Mouse (Mus musculus): ENCODE data around the gene Ppp2ca.

GRCm38 (mm10) chr11:52053371-52053770 is 45.1 kb upstream of the Ppp2ca start:
- TF ChIP-seq CTCF (IDR thresholded peaks at IDR 0.05; ENCODE audit: low read depth) (no peak), EP300 (optimal IDR thresholded peaks at IDR 0.05) (no peak)

Measured in stomach, postnatal 0 days (tissue).